Mouse (Mus musculus) brain, embryonic 14.5 days (tissue): ENCODE results near the gene Pld4.

ENCODE experiments used
- CTCF ChIP-seq: fragments of 200-500 bp; IDR thresholded peaks from 2 replicates; pipeline ENCODE4 v1.5.1; 2012; ENCODE audit warnings: inconsistent platforms, mild to moderate bottlenecking, moderate library complexity, borderline replicate concordance; ENCODE audit not compliant: insufficient read depth, insufficient read length; ENCODE audit errors: extremely low read depth
- POLR2A ChIP-seq: fragments of 200-500 bp; IDR thresholded peaks from 2 replicates; pipeline ENCODE4 v1.6.1; 2012; ENCODE audit warnings: mild to moderate bottlenecking, inconsistent platforms, borderline replicate concordance; ENCODE audit not compliant: poor library complexity, insufficient read depth, insufficient read length, severe bottlenecking; ENCODE audit errors: extremely low read depth

GRCm38 (mm10) chr12:112746461-112746807 lies 14.0 kb upstream of the Pld4 start:
- no peak for TF ChIP-seq CTCF
- TF ChIP-seq POLR2A = no peak
